Mouse (Mus musculus) adrenal gland, adult (tissue): ENCODE measurements around the gene Yy2.

Experiments used
- DNase-seq, 2 experiments: peaks; one replicate each; pipeline ENCODE4 v3.0.0; 2022 to 2023; ENCODE audit warnings: low spot score in 1 of 2; ENCODE audit not compliant: inconsistent age in 2 of 2

Gene Yy2

GRCm38 (mm10) chrX:157568840-157569239 is at the start of gene Yy2:
Gene Yy2 (minus strand): TSS chrX:157568985.
- no peak for DNase-seq

- DNase-seq: peak; percentile 29 to 36
Measured at GRCm38 (mm10) chrX:157612894-157613293, 44.1 kb upstream of the Yy2 start.

GRCm38 (mm10) chrX:157601450-157601849 is 32.7 kb upstream of the Yy2 start:
- peak in 1 of 2 experiments; percentile 60 for DNase-seq

DNA sequence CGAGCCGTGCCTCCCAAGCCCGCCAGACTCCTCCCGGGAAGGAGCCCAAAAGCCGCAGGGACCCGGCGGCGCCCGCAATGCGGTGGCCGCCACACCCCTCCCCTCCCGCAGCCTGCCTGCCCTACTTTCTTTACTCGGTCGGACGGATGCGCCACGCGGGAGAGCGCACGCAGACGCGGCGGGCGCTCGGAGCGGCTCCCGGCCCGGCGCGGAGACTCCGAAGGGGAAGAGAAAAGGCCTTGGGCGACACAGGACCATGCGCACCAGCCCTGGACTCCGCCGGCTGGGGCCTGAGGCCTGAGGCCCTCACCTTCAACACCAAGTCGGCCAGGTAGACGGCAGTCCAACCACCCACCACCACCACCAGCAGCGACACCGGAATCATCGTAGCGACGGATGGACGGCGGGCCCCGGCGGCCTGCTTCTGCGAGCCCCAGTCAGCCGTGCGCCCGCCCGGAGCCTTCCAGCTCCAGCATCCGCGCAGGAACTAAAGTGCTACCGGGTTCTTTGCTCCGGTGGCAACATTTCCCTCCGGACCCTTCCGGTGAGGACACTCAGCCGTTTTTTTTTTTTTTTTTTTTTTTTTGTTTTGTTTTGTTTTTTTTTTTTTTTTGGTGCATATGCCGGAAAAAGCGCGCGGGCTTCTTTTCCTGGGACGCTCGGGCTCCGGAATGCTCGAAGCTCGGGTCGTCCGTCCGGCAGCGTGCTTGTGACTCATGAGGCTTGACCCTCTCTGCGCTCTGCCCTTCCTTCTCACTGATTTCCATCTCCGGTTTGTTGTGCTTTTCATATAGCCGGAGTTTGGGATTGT is 29.6 kb upstream of the Yy2 start, which contains the start of gene Mbtps2:
Mbtps2 (minus strand) TSS at position 530 of the 811 bp plus-strand sequence.
- peak; percentile 71 to 87 for DNase-seq

GRCm38 (mm10) chrX:157597585-157598185 is 28.9 kb upstream of the Yy2 start:
- no peak for DNase-seq

- DNase-seq: no peak
Measured at GRCm38 (mm10) chrX:157596802-157597201, 28.0 kb upstream of the Yy2 start.

GRCm38 (mm10) chrX:157595927-157596326 is 27.1 kb upstream of the Yy2 start:
- DNase-seq: no peak

DNA sequence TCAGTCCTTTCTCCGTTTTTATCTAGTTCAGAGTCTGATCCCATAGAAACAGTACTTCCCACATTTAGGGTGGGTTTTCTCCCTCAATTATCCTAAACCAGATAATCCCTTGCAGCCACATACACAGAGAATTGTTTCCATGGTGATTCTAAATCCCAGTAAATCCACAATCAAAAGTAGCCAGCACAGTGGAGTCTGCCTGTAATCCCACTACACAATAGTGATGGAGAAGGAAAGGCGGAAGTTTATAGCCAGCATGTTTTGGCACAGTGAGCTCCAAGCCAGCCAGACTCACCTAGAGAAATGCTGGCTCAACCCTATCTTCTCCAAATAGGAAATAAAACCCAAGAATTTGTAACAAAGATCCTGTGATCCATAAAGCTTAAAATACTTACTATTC is 25.8 kb upstream of the Yy2 start:
- no peak for DNase-seq

GRCm38 (mm10) chrX:157587001-157587400 is 18.2 kb upstream of the Yy2 start:
- no peak for DNase-seq

DNA sequence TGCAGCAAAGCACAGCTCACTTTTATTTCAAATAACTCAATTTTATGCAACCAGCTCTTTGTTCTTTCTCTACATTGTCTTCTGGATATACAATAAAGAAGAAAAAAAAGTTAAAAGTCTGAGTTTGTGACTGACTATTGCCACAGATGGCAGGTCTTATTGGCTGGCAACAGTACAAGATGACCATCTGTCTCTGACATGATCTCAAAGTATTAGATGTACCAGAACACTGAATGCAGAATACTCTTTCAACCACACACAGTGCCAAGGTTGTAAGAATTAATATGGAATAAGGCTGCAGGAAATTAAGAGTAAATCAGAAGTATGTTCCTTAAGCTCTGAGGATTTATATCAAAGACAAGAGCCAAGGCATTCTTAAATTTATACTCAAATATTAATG is 17.6 kb upstream of the Yy2 start:
- DNase-seq: no peak

DNA sequence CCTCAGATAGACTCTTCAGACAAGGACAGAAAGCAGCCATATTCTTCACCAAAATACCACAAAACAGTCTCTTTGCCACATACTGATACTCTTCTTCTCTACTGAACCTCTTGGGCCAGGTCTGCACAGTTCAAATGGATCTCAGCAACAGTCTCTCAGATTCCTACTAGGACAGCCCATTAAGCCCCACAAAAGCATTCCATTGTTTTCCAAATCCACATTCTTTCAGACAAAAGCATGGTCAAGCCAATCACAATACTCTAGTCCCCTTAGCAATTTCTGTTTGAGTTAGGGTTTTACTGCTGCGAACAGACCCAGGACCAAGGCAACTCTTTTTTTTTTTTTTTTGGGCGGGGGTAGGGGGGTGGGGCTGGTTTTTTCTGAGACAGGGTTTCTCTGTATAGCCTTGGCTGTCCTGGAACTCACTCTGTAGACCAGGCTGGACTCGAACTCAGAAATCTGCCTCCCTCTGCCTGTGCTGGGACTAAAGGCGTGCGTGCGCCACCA is 10.4 kb upstream of the Yy2 start:
- DNase-seq: no peak

DNA sequence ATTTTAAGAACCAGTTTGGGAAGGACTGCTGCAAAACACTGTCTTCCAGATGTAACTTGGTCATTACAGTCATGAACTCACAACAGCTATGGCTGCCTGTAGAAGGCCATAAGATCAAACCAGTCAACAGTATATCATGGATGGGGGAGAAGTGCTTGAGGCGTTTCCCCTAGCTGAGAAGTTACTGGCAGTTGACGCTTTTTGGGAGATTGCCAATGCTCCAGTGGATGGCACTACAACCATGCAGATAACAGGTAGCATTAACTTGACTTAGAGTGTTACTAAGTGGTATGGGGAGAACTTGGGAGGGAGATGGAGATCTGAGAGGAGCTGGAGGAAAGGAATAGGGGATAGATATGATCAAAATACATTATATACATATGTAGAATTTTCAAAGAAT is 5.9 kb upstream of the Yy2 start:
- no peak for DNase-seq

GRCm38 (mm10) chrX:157563794-157564193 is 5.0 kb downstream of the Yy2 start:
- peak in 1 of 2 experiments; percentile 43 for DNase-seq

DNA sequence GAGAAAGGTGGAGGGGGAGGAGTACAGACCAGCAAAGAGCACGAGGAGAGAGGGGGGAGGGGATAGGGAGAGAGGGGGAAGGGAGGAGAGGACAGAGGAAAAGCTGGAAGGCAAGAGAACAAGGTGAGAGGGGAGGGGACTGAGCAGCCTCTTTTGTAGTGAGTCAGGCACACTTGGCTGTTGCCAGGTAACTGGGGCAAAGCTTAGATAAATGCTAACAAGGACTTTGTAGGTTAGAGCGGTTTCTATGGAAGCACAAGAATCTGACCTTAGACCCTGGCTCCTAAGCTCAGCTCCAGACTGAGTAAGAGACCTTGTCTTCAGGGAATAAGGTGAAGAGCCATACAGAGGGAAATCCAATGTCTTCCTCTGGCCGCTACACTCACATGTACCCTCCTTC is 21.7 kb downstream of the Yy2 start:
- no peak for DNase-seq
